Mouse (Mus musculus) layer of hippocampus, adult 9-11 months (tissue): ENCODE results near the gene Mrgpra2b.
"Not testable (repeated sequence)": the region's sequence is repeated elsewhere in the genome, so short reads cannot be mapped to it uniquely, and the experiment has no call there.

Experiments
- DNase-seq: peaks from one replicate; pipeline ENCODE4 v3.0.0; 2022

Gene Mrgpra2b

GRCm38 (mm10) chr7:47528762-47529161, at the start of gene Mrgpra2b:
Mrgpra2b (minus strand) TSS chr7:47528862.
- no peak for DNase-seq

DNA sequence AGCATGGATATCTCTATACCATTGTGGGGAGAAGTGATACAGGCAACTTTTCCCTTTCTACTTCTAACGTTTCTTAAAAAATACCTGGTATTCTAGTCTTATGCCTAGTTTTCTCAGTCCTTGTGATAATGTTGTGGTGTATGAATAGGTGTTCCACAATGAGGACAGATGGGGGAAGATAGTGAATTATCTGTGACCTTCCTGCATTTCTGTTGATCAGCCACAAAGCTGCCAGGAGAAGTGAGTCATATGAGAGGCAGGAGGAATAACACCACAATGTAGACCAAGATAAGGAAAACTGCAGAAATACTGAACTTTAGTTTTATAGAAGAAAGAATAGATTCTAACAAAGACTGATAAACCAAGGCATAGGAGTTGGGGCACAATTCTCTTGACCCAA, 12.3 kb downstream of the Mrgpra2b start:
- DNase-seq: no peak

DNA sequence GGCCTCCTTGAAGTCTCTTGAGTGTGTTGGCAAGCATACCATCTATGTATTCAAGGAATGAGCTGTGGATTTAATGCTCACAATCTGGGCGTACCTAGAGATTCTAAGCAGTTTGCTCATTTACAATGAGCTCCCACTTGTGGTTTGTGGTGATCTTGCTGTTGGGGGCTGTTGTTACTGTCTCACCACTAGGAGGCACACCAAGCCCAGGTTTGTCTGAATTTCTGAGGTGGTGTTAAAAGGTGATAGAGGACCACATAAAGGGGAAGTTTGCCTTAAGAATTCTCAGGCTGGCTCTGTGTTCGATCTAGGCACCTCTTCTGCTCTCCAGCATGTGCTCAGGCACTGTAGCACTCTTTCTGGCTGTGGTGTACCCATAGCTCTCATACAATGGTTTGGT, 13.6 kb downstream of the Mrgpra2b start:
- no peak for DNase-seq

- DNase-seq: no peak
Observed at GRCm38 (mm10) chr7:47502953-47503352, 25.7 kb downstream of the Mrgpra2b start.

- not testable (repeated sequence) for DNase-seq
Observed at GRCm38 (mm10) chr7:47491266-47491665, 37.4 kb downstream of the Mrgpra2b start.

GRCm38 (mm10) chr7:47489438-47489837, 39.2 kb downstream of the Mrgpra2b start:
- not testable (repeated sequence) for DNase-seq

DNA sequence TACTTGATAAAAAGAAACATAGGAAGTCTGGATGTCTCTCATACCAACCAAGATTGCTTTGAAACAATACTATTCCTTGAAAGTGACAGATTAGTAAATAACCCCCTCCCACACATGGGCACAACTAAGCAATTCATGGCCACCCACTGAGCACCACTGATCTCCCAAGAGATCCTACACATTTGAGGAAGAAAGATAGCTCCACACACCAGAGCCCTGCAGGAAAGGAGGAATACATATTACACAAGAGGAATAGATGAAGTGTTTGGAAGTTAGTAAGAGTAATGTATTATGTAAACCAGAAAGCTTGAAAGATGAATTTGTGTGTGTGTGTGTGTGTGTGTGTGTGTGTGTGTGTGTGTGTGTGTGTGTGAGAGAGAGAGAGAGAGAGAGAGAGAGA, 45.5 kb downstream of the Mrgpra2b start:
- not testable (repeated sequence) for DNase-seq

DNA sequence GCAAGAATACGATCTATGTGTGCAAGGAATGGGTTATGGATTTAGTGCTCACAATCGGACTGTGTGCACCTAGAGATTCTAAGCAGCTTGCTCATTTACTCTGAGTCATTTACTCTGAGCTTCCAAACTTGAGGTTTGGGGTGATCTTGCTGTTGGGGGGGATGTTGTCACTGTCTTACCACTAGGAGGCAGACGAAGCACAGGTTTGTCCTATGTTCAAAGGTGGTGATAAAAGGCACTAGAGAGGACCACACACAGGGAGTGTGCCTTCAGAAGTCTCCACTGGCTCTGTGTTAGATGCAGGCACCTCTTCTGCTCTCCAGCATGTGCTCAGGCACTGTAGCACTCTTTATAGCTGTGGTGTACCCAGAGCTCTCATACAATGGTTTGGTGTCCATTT, 54.8 kb downstream of the Mrgpra2b start:
- not testable (repeated sequence) for DNase-seq

- not testable (repeated sequence) for DNase-seq
Observed at GRCm38 (mm10) chr7:47465278-47465981, 63.2 kb downstream of the Mrgpra2b start.

DNA sequence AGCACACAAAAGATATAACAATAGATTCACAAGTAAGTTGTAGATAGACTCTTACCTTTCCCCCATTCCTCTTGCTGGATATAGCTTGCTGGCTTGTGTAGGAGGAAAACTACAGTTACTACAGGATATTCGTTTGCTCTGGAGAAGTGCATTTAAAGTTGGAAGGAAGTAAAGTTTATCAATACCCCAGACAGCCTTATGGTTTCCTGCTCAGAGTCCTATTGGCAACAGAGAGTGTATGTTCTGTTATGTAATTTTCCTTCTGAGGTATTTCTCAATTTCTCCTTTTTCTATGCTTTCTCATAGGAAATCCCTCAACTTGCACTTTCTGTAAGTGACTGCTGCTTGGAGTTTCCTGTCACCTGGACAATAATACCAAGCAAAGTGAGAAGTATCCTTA, 76.6 kb downstream of the Mrgpra2b start, which contains the start of gene Mrgpra2a:
TSS of gene Mrgpra2a (minus strand) at position 125 of the 400 bp plus-strand sequence.
- DNase-seq: not testable (repeated sequence)

DNA sequence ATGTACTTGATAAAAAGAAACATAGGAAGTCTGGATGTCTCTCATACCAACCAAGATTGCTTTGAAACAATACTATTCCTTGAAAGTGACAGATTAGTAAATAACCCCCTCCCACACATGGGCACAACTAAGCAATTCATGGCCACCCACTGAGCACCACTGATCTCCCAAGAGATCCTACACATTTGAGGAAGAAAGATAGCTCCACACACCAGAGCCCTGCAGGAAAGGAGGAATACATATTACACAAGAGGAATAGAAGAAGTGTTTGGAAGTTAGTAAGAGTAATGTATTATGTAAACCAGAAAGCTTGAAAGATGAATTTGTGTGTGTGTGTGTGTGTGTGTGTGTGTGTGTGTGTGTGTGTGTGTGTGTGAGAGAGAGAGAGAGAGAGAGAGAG, 82.9 kb downstream of the Mrgpra2b start:
- DNase-seq: not testable (repeated sequence)

- not testable (repeated sequence) for DNase-seq
Observed at GRCm38 (mm10) chr7:47436463-47436862, 92.2 kb downstream of the Mrgpra2b start.

GRCm38 (mm10) chr7:47427815-47428508, 100.7 kb downstream of the Mrgpra2b start:
- not testable (repeated sequence) for DNase-seq
